Mouse (Mus musculus) neural tube, embryonic 11.5 days (tissue): Measurements from ENCODE around the gene Vrk2. TPM values are rescaled to one million over a fixed set of nuclear protein-coding genes. Genes with fewer than 3 reads are reported as not detected.

ENCODE experiments used
- ATAC-seq: fragments of 200-750 bp; cut with Nextera tagmentation; 2 replicates; pipeline ENCODE4 v1.8.0; 2017; ENCODE audit warnings: moderate number of reproducible peaks, mild to moderate bottlenecking, moderate TSS enrichment, moderate library complexity; ENCODE audit not compliant: insufficient read depth, low FRiP score, low TSS enrichment
- DNase-seq: peaks from one replicate; pipeline ENCODE4 v3.0.0-alpha.2; 2015; ENCODE audit warnings: low spot score
- H3K27ac ChIP-seq: fragments of 300-500 bp; sonication (generic); 2 replicates; pipeline ENCODE4 v1.5.1; 2014; ENCODE audit warnings: low read depth, mild to moderate bottlenecking, low read length
- H3K27me3 ChIP-seq: fragments of 300-500 bp; sonication (generic); 2 replicates; pipeline ENCODE4 v1.6.1; 2014; ENCODE audit warnings: mild to moderate bottlenecking, low read length, mixed read lengths; ENCODE audit not compliant: control insufficient read depth, insufficient read depth
- H3K36me3 ChIP-seq: fragments of 300-500 bp; sonication (generic); 2 replicates; pipeline ENCODE4 v1.6.1; 2014; ENCODE audit warnings: mild to moderate bottlenecking, low read length, moderate library complexity, mixed read lengths; ENCODE audit not compliant: control insufficient read depth, insufficient read depth
- H3K4me1 ChIP-seq: fragments of 300-500 bp; sonication (generic); 2 replicates; pipeline ENCODE4 v1.6.1; 2014; ENCODE audit warnings: low read length, mixed read lengths; ENCODE audit not compliant: control insufficient read depth, insufficient read depth
- H3K4me2 ChIP-seq: fragments of 300-500 bp; sonication (generic); 2 replicates; pipeline ENCODE4 v1.6.1; 2014; ENCODE audit warnings: low read depth, mild to moderate bottlenecking, moderate library complexity
- H3K4me3 ChIP-seq: fragments of 300-500 bp; sonication (generic); 2 replicates; pipeline ENCODE4 v1.5.1; 2014; ENCODE audit warnings: low read depth, low read length
- H3K9ac ChIP-seq: fragments of 300-500 bp; sonication (generic); 2 replicates; pipeline ENCODE4 v1.6.1; 2014; ENCODE audit warnings: mild to moderate bottlenecking, low read length
- H3K9me3 ChIP-seq: fragments of 300-500 bp; sonication (generic); 2 replicates; pipeline ENCODE4 v1.6.1; 2016; ENCODE audit warnings: low read length; ENCODE audit not compliant: control insufficient read depth
- WGBS: fragments of 180-500 bp; shearing (Covaris S2); extraction: QIAGEN DNeasy Blood & Tissue Kit; methylation state at CpG from one replicate; pipeline ENCODE4 v1.1.7; 2014; 5-methylcytosine and 5-hydroxymethylcytosine counted together
- polyA plus RNA-seq: library from polyadenylated mRNA; unstranded; fragments of >200 nt; fragmentation: Nextera tagmentation; extraction: Ambion mirVana; gene quantifications from 2 replicates; pipeline ENCODE4 v1.2.1, GENCODE M21; 2014

Gene Vrk2
- 19.0 and 19.7 TPM in 2 replicates for polyA plus RNA-seq

GRCm38 (mm10) chr11:26593061-26594059, at the start of gene Vrk2, which contains the start of gene Gm6899:
Gene Vrk2, minus strand, starts transcription at chr11:26593999.
Gene Gm6899, plus strand, starts transcription at chr11:26593241.
- WGBS = under 1% methylated on average over 56 of the region's 60 CpGs
- Histone ChIP-seq H3K27ac (0 out of 2 replicates have a peak within 1 kb of the TSS, but pooled peaks have one; percentile 23), H3K9me3 (no peaks in the 10 kb centered on the region), H3K27me3 (no peaks in the 10 kb centered on the region), H3K36me3 (no peaks in the 10 kb centered on the region), H3K4me3 (peak within 1 kb of the TSS; percentile 60), H3K9ac (peak within 1 kb of the TSS; percentile 88), H3K4me2 (peak within 1 kb of the TSS; percentile 62), H3K4me1 (no peaks in the 10 kb centered on the region)
- DNase-seq = peak; percentile 88
- ATAC-seq = peak; percentile 96

GRCm38 (mm10) chr11:26642141-26642540, 48.3 kb upstream of the Vrk2 start:
- no peaks in the 10 kb centered on the region for H3K27me3 ChIP-seq
- H3K9ac ChIP-seq = no peak overlapping the region
- no peak overlapping the region for H3K27ac ChIP-seq
- DNase-seq (no peak), ATAC-seq (no peak)
- no peaks in the 10 kb centered on the region for H3K4me1 ChIP-seq
- H3K36me3 ChIP-seq = no peaks in the 10 kb centered on the region
- 88% methylated on average over 1 of the region's 1 CpGs for WGBS
- no peak overlapping the region for H3K4me3 ChIP-seq
- H3K9me3 ChIP-seq = no peaks in the 10 kb centered on the region
- no peak overlapping the region for H3K4me2 ChIP-seq

GRCm38 (mm10) chr11:26640314-26640785, 46.6 kb upstream of the Vrk2 start:
- ATAC-seq (no peak), DNase-seq (no peak)
- Histone ChIP-seq H3K4me1 (no peaks in the 10 kb centered on the region), H3K4me2 (no peak overlapping the region), H3K9ac (no peak overlapping the region), H3K9me3 (no peaks in the 10 kb centered on the region), H3K36me3 (no peaks in the 10 kb centered on the region), H3K27me3 (no peaks in the 10 kb centered on the region), H3K4me3 (no peak overlapping the region), H3K27ac (no peak overlapping the region)
- WGBS = 81% methylated on average over 8 of the region's 8 CpGs

GRCm38 (mm10) chr11:26636239-26636638, 42.4 kb upstream of the Vrk2 start:
- H3K27me3 ChIP-seq = no peaks in the 10 kb centered on the region
- WGBS = 89% methylated on average over 1 of the region's 1 CpGs
- H3K4me3 ChIP-seq = no peak overlapping the region
- no peak overlapping the region for H3K27ac ChIP-seq
- no peak for DNase-seq
- no peak for ATAC-seq
- no peak overlapping the region for H3K4me2 ChIP-seq
- no peaks in the 10 kb centered on the region for H3K36me3 ChIP-seq
- no peak overlapping the region for H3K9ac ChIP-seq
- H3K9me3 ChIP-seq = no peaks in the 10 kb centered on the region
- H3K4me1 ChIP-seq = no peaks in the 10 kb centered on the region

- Histone ChIP-seq H3K4me2 (no peak overlapping the region), H3K27ac (no peak overlapping the region), H3K9me3 (no peaks in the 10 kb centered on the region), H3K36me3 (no peaks in the 10 kb centered on the region), H3K27me3 (no peaks in the 10 kb centered on the region), H3K4me1 (no peaks in the 10 kb centered on the region), H3K4me3 (no peak overlapping the region), H3K9ac (no peak overlapping the region)
- ATAC-seq = no peak
- WGBS = 84% methylated on average over 5 of the region's 5 CpGs
- no peak for DNase-seq
Observed at GRCm38 (mm10) chr11:26622727-26623126, 28.9 kb upstream of the Vrk2 start.

GRCm38 (mm10) chr11:26618475-26619223, 24.9 kb upstream of the Vrk2 start:
- Histone ChIP-seq H3K4me3 (no peak overlapping the region), H3K9me3 (no peaks in the 10 kb centered on the region), H3K4me2 (no peak overlapping the region), H3K9ac (no peak overlapping the region), H3K36me3 (no peaks in the 10 kb centered on the region), H3K27ac (no peak overlapping the region), H3K4me1 (no peaks in the 10 kb centered on the region), H3K27me3 (no peaks in the 10 kb centered on the region)
- ATAC-seq (no peak), DNase-seq (no peak)
- 89% methylated on average over 2 of the region's 2 CpGs for WGBS

- DNase-seq = no peak
- H3K27ac ChIP-seq = no peak overlapping the region
- no peak overlapping the region for H3K4me2 ChIP-seq
- ATAC-seq = peak; percentile 53
- no peaks in the 10 kb centered on the region for H3K36me3 ChIP-seq
- no peak overlapping the region for H3K9ac ChIP-seq
- 65% methylated on average over 10 of the region's 10 CpGs for WGBS
- H3K27me3 ChIP-seq = no peaks in the 10 kb centered on the region
- no peaks in the 10 kb centered on the region for H3K4me1 ChIP-seq
- no peaks in the 10 kb centered on the region for H3K9me3 ChIP-seq
- H3K4me3 ChIP-seq = no peak overlapping the region
Observed at GRCm38 (mm10) chr11:26608795-26609194, 15.0 kb upstream of the Vrk2 start.

GRCm38 (mm10) chr11:26604061-26604655, 10.4 kb upstream of the Vrk2 start:
- Histone ChIP-seq H3K4me1 (no peaks in the 10 kb centered on the region), H3K4me2 (no peak overlapping the region), H3K9ac (no peak overlapping the region), H3K4me3 (no peak overlapping the region), H3K27me3 (no peaks in the 10 kb centered on the region), H3K27ac (no peak overlapping the region), H3K9me3 (no peaks in the 10 kb centered on the region), H3K36me3 (no peaks in the 10 kb centered on the region)
- ATAC-seq = no peak
- 83% methylated on average over 1 of the region's 1 CpGs for WGBS
- no peak for DNase-seq
